Mouse (Mus musculus) forebrain, postnatal 0 days (tissue): ENCODE data around the gene Wfdc16. TPM values are rescaled to one million over a fixed set of nuclear protein-coding genes. Genes with fewer than 3 reads are reported as not detected.
A peak's percentile ranks its signal among the peaks of the same experiment; 100 is the strongest.
"Not testable (repeated sequence)": the region's sequence is repeated elsewhere in the genome, so short reads cannot be mapped to it uniquely, and the experiment has no call there.

Experiments
- ATAC-seq: fragments of 200-750 bp; cut with Nextera tagmentation; 2 replicates; pipeline ENCODE4 v1.8.0; 2017; ENCODE audit warnings: mild to moderate bottlenecking, moderate library complexity
- DNase-seq: peaks from one replicate; pipeline ENCODE4 v3.0.0-alpha.2; 2015
- H3K27ac ChIP-seq: fragments of 300-500 bp; sonication (generic); 2 replicates; pipeline ENCODE4 v1.5.1; 2014; ENCODE audit warnings: low read depth, mild to moderate bottlenecking, antibody characterized with exemption, low read length, moderate library complexity, mixed read lengths
- H3K27me3 ChIP-seq: fragments of 300-500 bp; sonication (generic); 2 replicates; pipeline ENCODE4 v1.6.1; 2014; ENCODE audit warnings: mild to moderate bottlenecking, low read length, mixed read lengths; ENCODE audit not compliant: insufficient read depth
- H3K36me3 ChIP-seq: fragments of 300-500 bp; sonication (generic); 2 replicates; pipeline ENCODE4 v1.6.1; 2014; ENCODE audit warnings: mild to moderate bottlenecking, moderate library complexity; ENCODE audit not compliant: insufficient read depth
- H3K4me1 ChIP-seq: fragments of 300-500 bp; sonication (generic); 2 replicates; pipeline ENCODE4 v1.6.1; 2014; ENCODE audit warnings: antibody characterized with exemption; ENCODE audit not compliant: insufficient read depth
- H3K4me2 ChIP-seq: fragments of 300-500 bp; sonication (generic); 2 replicates; pipeline ENCODE4 v1.6.1; 2014; ENCODE audit warnings: low read depth, mild to moderate bottlenecking, moderate library complexity
- H3K4me3 ChIP-seq: fragments of 300-500 bp; sonication (generic); 2 replicates; pipeline ENCODE4 v1.5.1; 2014; ENCODE audit warnings: low read depth, low read length, mixed read lengths
- H3K9ac ChIP-seq: fragments of 300-500 bp; sonication (generic); 2 replicates; pipeline ENCODE4 v1.6.1; 2014; ENCODE audit warnings: mild to moderate bottlenecking
- H3K9me3 ChIP-seq: fragments of 300-500 bp; sonication (generic); 2 replicates; pipeline ENCODE4 v1.6.1; 2016; ENCODE audit warnings: low read length
- CTCF ChIP-seq: sonication (generic); IDR thresholded peaks from 2 replicates; pipeline ENCODE4 v1.5.1; 2016; ENCODE audit warnings: antibody characterized with exemption, control low read depth, low read depth
- whole genome bisulfite sequencing: fragments of 180-500 bp; shearing (Covaris S2); extraction: QIAGEN DNeasy Blood & Tissue Kit; methylation state at CpG from one replicate; pipeline ENCODE4 v1.1.7; 2014; 5-methylcytosine and 5-hydroxymethylcytosine counted together
- polyA plus RNA-seq: library from polyadenylated mRNA; unstranded; fragments of >200 nt; fragmentation: Nextera tagmentation; extraction: Ambion mirVana; gene quantifications from 2 replicates; pipeline ENCODE4 v1.2.1, GENCODE M21; 2015
- total RNA-seq: library from RNA; depleted of rRNA; stranded (reverse); fragments of >200 nt; gene quantifications from 2 replicates; pipeline ENCODE4 v1.2.3, GENCODE M21; 2014; rRNA removed

Gene Wfdc16
- total and polyA plus RNA-seq, 2 experiments from 2014 or later: not detected

DNA sequence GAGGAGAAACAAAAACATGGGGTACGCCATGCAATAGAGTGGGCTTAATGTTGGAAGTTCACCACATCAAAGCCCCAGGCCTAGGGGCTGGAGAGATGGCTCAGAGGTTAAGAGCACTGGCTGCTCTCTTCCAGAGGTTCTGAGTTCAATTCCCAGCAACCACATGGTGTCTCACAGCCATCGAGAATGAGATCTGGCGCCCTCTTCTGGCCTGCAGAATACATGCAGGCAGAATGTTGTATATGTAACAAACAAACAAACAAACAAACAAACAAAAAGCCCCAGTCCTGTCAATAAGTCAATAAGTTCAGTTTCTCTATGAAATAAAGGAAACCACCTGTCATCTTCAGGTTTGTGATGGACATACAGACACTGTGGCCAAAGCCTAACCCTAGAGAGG, 38.4 kb downstream of the Wfdc16 start:
- no peak overlapping the region for H3K4me3 ChIP-seq
- WGBS: 75% methylated on average over 3 of the region's 3 CpGs
- no peak overlapping the region for H3K27ac ChIP-seq
- ATAC-seq: no peak
- H3K36me3 ChIP-seq: no peaks in the 10 kb centered on the region
- TF ChIP-seq CTCF: no peak
- H3K27me3 ChIP-seq: no peaks in the 10 kb centered on the region
- H3K9ac ChIP-seq: no peak overlapping the region
- no peaks in the 10 kb centered on the region for H3K9me3 ChIP-seq
- H3K4me1 ChIP-seq: no peaks in the 10 kb centered on the region
- no peak overlapping the region for H3K4me2 ChIP-seq
- DNase-seq: no peak

- no peak within 1 kb of the TSS for H3K9ac ChIP-seq
- H3K36me3 ChIP-seq: no peaks in the 10 kb centered on the region
- WGBS: 84% methylated on average over 4 of the region's 4 CpGs
- H3K4me2 ChIP-seq: no peak within 1 kb of the TSS
- H3K9me3 ChIP-seq: no peaks in the 10 kb centered on the region
- H3K4me1 ChIP-seq: no peaks in the 10 kb centered on the region
- no peak for DNase-seq
- ATAC-seq: no peak
- H3K27ac ChIP-seq: no peak within 1 kb of the TSS
- no peaks in the 10 kb centered on the region for H3K27me3 ChIP-seq
- no peak for TF ChIP-seq CTCF
- H3K4me3 ChIP-seq: no peak within 1 kb of the TSS
Measured at GRCm38 (mm10) chr2:164593494-164593893, 45.1 kb downstream of the Wfdc16 start, which contains the start of gene Eppin. Gene Eppin (minus strand): TSS chr2:164593594.

- TF ChIP-seq CTCF: peak; percentile 92
- ATAC-seq: peak; percentile 80
Measured at GRCm38 (mm10) chr2:164592014-164592413, 46.6 kb downstream of the Wfdc16 start.

GRCm38 (mm10) chr2:164585025-164585725, 53.4 kb downstream of the Wfdc16 start, which contains the start of gene Wfdc6a:
Gene Wfdc6a (minus strand): TSS chr2:164585447.
- not testable (repeated sequence) for H3K9me3 ChIP-seq, H3K9ac ChIP-seq, H3K4me2 ChIP-seq, DNase-seq, H3K27me3 ChIP-seq, H3K27ac ChIP-seq, H3K4me3 ChIP-seq, ATAC-seq, H3K4me1 ChIP-seq, H3K36me3 ChIP-seq
- 51% methylated on average over 13 of the region's 13 CpGs for WGBS

More at GRCm38 (mm10) chr2:164592014-164592413, 46.6 kb downstream of the Wfdc16 start:
- Histone ChIP-seq H3K4me3 (no peak overlapping the region), H3K9ac (no peak overlapping the region), H3K4me1 (no peaks in the 10 kb centered on the region), H3K36me3 (no peaks in the 10 kb centered on the region), H3K4me2 (no peak overlapping the region), H3K27me3 (no peaks in the 10 kb centered on the region), H3K9me3 (no peaks in the 10 kb centered on the region), H3K27ac (no peak overlapping the region)
- 9% methylated on average over 4 of the region's 4 CpGs for WGBS
- DNase-seq: peak; percentile 80

Other genes with a start within 250 kb of the Wfdc16 start
Only the 30 nearest of the 34 such genes appear.
- gene Sdc4, start 194.9 kb downstream of the Wfdc16 start, total RNA-seq: 11.8 and 14.0 TPM in 2 replicates
- 8.0 and 16.5 TPM in 2 replicates for gene Sdc4, start 194.9 kb downstream of the Wfdc16 start, polyA plus RNA-seq
- gene Sys1, start 181.8 kb downstream of the Wfdc16 start, total RNA-seq: 88.0 and 167 TPM in 2 replicates
- gene Sys1, start 181.8 kb downstream of the Wfdc16 start, polyA plus RNA-seq: 105 and 110 TPM in 2 replicates
- 3.6 and 10.5 TPM in 2 replicates for gene Gm20458, start 177.8 kb downstream of the Wfdc16 start, total RNA-seq
- 10.0 and 10.7 TPM in 2 replicates for gene Gm20458, start 177.8 kb downstream of the Wfdc16 start, polyA plus RNA-seq
- gene Trp53tg5, start 165.1 kb downstream of the Wfdc16 start, total RNA-seq: not detected in 2 replicates
- gene Trp53tg5, start 165.1 kb downstream of the Wfdc16 start, polyA plus RNA-seq: not detected in 2 replicates
- 21.7 and 23.9 TPM in 2 replicates for gene Dbndd2, start 152.7 kb downstream of the Wfdc16 start, total RNA-seq
- gene Dbndd2, start 152.7 kb downstream of the Wfdc16 start, polyA plus RNA-seq: 10.9 and 17.6 TPM in 2 replicates
- gene Pigt, start 141.3 kb downstream of the Wfdc16 start, total RNA-seq: 47.6 and 77.6 TPM in 2 replicates
- gene Pigt, start 141.3 kb downstream of the Wfdc16 start, polyA plus RNA-seq: 91.0 and 93.8 TPM in 2 replicates
- gene Wfdc2, start 76.4 kb downstream of the Wfdc16 start, total RNA-seq: 1.5 and 6.1 TPM in 2 replicates
- 4.3 and 7.3 TPM in 2 replicates for gene Wfdc2, start 76.4 kb downstream of the Wfdc16 start, polyA plus RNA-seq
- not detected in 2 replicates for gene Spint3, start 65.3 kb downstream of the Wfdc16 start, total RNA-seq
- not detected in 2 replicates for gene Spint3, start 65.3 kb downstream of the Wfdc16 start, polyA plus RNA-seq
- not detected in 2 replicates for gene Wfdc6a, start 53.3 kb downstream of the Wfdc16 start, total RNA-seq
- gene Wfdc6a, start 53.3 kb downstream of the Wfdc16 start, polyA plus RNA-seq: 0.33 TPM in 1 of 2 replicates, not detected in the other
- not detected in 2 replicates for gene Eppin, start 45.2 kb downstream of the Wfdc16 start, total RNA-seq
- gene Eppin, start 45.2 kb downstream of the Wfdc16 start, polyA plus RNA-seq: 0.19 TPM in 1 of 2 replicates, not detected in the other
- not detected in 2 replicates for gene Wfdc6b, start 25.3 kb downstream of the Wfdc16 start, total RNA-seq
- gene Wfdc6b, start 25.3 kb downstream of the Wfdc16 start, polyA plus RNA-seq: not detected in 2 replicates
- gene Wfdc8, start 25.2 kb downstream of the Wfdc16 start, total RNA-seq: not detected in 2 replicates
- gene Wfdc8, start 25.2 kb downstream of the Wfdc16 start, polyA plus RNA-seq: not detected in 2 replicates
- not detected in 2 replicates for gene Wfdc10, start 17.2 kb upstream of the Wfdc16 start, total RNA-seq
- gene Wfdc10, start 17.2 kb upstream of the Wfdc16 start, polyA plus RNA-seq: not detected in 2 replicates
- gene Wfdc9, start 17.8 kb upstream of the Wfdc16 start, total RNA-seq: not detected in 2 replicates
- gene Wfdc9, start 17.8 kb upstream of the Wfdc16 start, polyA plus RNA-seq: not detected in 2 replicates
- not detected in 2 replicates for gene Wfdc11, start 35.3 kb upstream of the Wfdc16 start, total RNA-seq
- not detected in 2 replicates for gene Wfdc11, start 35.3 kb upstream of the Wfdc16 start, polyA plus RNA-seq
- not detected in 2 replicates for gene Wfdc13, start 46.3 kb upstream of the Wfdc16 start, total RNA-seq
- gene Wfdc13, start 46.3 kb upstream of the Wfdc16 start, polyA plus RNA-seq: not detected in 2 replicates
- gene Spint4, start 59.7 kb upstream of the Wfdc16 start, total RNA-seq: not detected in 2 replicates
- not detected in 2 replicates for gene Spint4, start 59.7 kb upstream of the Wfdc16 start, polyA plus RNA-seq
- gene Spint5, start 76.5 kb upstream of the Wfdc16 start, total RNA-seq: not detected in 2 replicates
- not detected in 2 replicates for gene Spint5, start 76.5 kb upstream of the Wfdc16 start, polyA plus RNA-seq
- gene Wfdc3, start 107.1 kb upstream of the Wfdc16 start, total RNA-seq: 0.54 and 0.81 TPM in 2 replicates
- 0.89 and 1.1 TPM in 2 replicates for gene Wfdc3, start 107.1 kb upstream of the Wfdc16 start, polyA plus RNA-seq
- 23.2 and 26.1 TPM in 2 replicates for gene Dnttip1, start 107.2 kb upstream of the Wfdc16 start, total RNA-seq
- gene Dnttip1, start 107.2 kb upstream of the Wfdc16 start, polyA plus RNA-seq: 52.3 and 60.1 TPM in 2 replicates
- gene Ube2c, start 131.1 kb upstream of the Wfdc16 start, total RNA-seq: 24.9 and 29.2 TPM in 2 replicates
- gene Ube2c, start 131.1 kb upstream of the Wfdc16 start, polyA plus RNA-seq: 30.9 and 38.4 TPM in 2 replicates
- 0.38 and 2.9 TPM in 2 replicates for gene Tnnc2, start 141.2 kb upstream of the Wfdc16 start, total RNA-seq
- 0.50 and 0.63 TPM in 2 replicates for gene Tnnc2, start 141.2 kb upstream of the Wfdc16 start, polyA plus RNA-seq
- gene Snx21, start 147.0 kb upstream of the Wfdc16 start, total RNA-seq: 72.0 and 77.5 TPM in 2 replicates
- 48.5 and 50.2 TPM in 2 replicates for gene Snx21, start 147.0 kb upstream of the Wfdc16 start, polyA plus RNA-seq
- gene Acot8, start 166.1 kb upstream of the Wfdc16 start, total RNA-seq: 17.4 and 23.0 TPM in 2 replicates
- 13.7 and 17.1 TPM in 2 replicates for gene Acot8, start 166.1 kb upstream of the Wfdc16 start, polyA plus RNA-seq
- gene Zswim3, start 166.3 kb upstream of the Wfdc16 start, total RNA-seq: 5.5 and 6.7 TPM in 2 replicates
- 2.6 and 5.2 TPM in 2 replicates for gene Zswim3, start 166.3 kb upstream of the Wfdc16 start, polyA plus RNA-seq
- 11.2 and 18.6 TPM in 2 replicates for gene Zswim1, start 183.9 kb upstream of the Wfdc16 start, total RNA-seq
- 27.5 and 32.6 TPM in 2 replicates for gene Zswim1, start 183.9 kb upstream of the Wfdc16 start, polyA plus RNA-seq
- gene Spata25, start 189.7 kb upstream of the Wfdc16 start, total RNA-seq: 0.62 and 1.00 TPM in 2 replicates
- not detected in 2 replicates for gene Spata25, start 189.7 kb upstream of the Wfdc16 start, polyA plus RNA-seq
- 86.2 and 93.8 TPM in 2 replicates for gene Ctsa, start 194.1 kb upstream of the Wfdc16 start, total RNA-seq
- 83.5 and 95.3 TPM in 2 replicates for gene Ctsa, start 194.1 kb upstream of the Wfdc16 start, polyA plus RNA-seq
- 5.0 and 5.4 TPM in 2 replicates for gene Neurl2, start 194.7 kb upstream of the Wfdc16 start, total RNA-seq
- gene Neurl2, start 194.7 kb upstream of the Wfdc16 start, polyA plus RNA-seq: 4.7 and 6.4 TPM in 2 replicates
- gene Pltp, start 218.9 kb upstream of the Wfdc16 start, total RNA-seq: 28.2 and 43.4 TPM in 2 replicates
- 67.9 and 80.7 TPM in 2 replicates for gene Pltp, start 218.9 kb upstream of the Wfdc16 start, polyA plus RNA-seq